Mouse (Mus musculus): ENCODE data around the gene Fbn1. TPM values are rescaled to one million over a fixed set of nuclear protein-coding genes. Genes with fewer than 3 reads are reported as not detected.

The Fbn1 gene
- polyA plus RNA-seq, 1 experiment from 2014 or later, result 12.3 TPM

- Histone ChIP-seq H3K9ac (ENCODE audit: low read depth, low read length) (no peak overlapping the region), H3K27ac (ENCODE audit: low read depth, low read length) (no peak overlapping the region), H3K36me3 (ENCODE audit: control insufficient read depth, insufficient read depth, low read length) (no peaks in the 10 kb centered on the region), H3K4me1 (replicated peaks; ENCODE audit: control insufficient read depth, insufficient read depth, low read length) (no peaks in the 10 kb centered on the region), H3K4me2 (replicated peaks; ENCODE audit: low read depth, low read length) (no peak overlapping the region), H3K27me3 (ENCODE audit: control insufficient read depth, insufficient read depth, low read length) (no peaks in the 10 kb centered on the region), H3K4me3 (ENCODE audit: low read depth, low read length) (no peak overlapping the region), H3K9me3 (ENCODE audit: control insufficient read depth, low read length) (no peaks in the 10 kb centered on the region)
- DNase-seq (ENCODE audit: low spot score) (no peak), ATAC-seq (ENCODE audit: low FRiP score) (no peak)
- 78% methylated on average over 10 of the region's 10 CpGs for WGBS
Observed at GRCm38 (mm10) chr2:125428811-125429438, 78.9 kb downstream of the Fbn1 start.

- Histone ChIP-seq H3K9ac (ENCODE audit: low read depth, low read length) (no peak overlapping the region), H3K27me3 (ENCODE audit: control insufficient read depth, insufficient read depth, low read length) (no peaks in the 10 kb centered on the region), H3K4me3 (ENCODE audit: low read depth, low read length) (no peak overlapping the region), H3K27ac (ENCODE audit: low read depth, low read length) (no peak overlapping the region), H3K4me1 (replicated peaks; ENCODE audit: control insufficient read depth, insufficient read depth, low read length) (no peaks in the 10 kb centered on the region), H3K4me2 (replicated peaks; ENCODE audit: low read depth, low read length) (no peak overlapping the region), H3K36me3 (ENCODE audit: control insufficient read depth, insufficient read depth, low read length) (no peaks in the 10 kb centered on the region), H3K9me3 (ENCODE audit: control insufficient read depth, low read length) (no peaks in the 10 kb centered on the region)
- 87% methylated on average over 9 of the region's 9 CpGs for WGBS
- DNase-seq (ENCODE audit: low spot score) (no peak), ATAC-seq (ENCODE audit: low FRiP score) (no peak)
Observed at GRCm38 (mm10) chr2:125420604-125421003, 87.2 kb downstream of the Fbn1 start.

GRCm38 (mm10) chr2:125419681-125420080 is 88.1 kb downstream of the Fbn1 start:
- Histone ChIP-seq H3K27ac (ENCODE audit: low read depth, low read length) (no peak overlapping the region), H3K4me2 (replicated peaks; ENCODE audit: low read depth, low read length) (no peak overlapping the region), H3K4me3 (ENCODE audit: low read depth, low read length) (no peak overlapping the region), H3K9ac (ENCODE audit: low read depth, low read length) (no peak overlapping the region), H3K27me3 (ENCODE audit: control insufficient read depth, insufficient read depth, low read length) (no peaks in the 10 kb centered on the region), H3K4me1 (replicated peaks; ENCODE audit: control insufficient read depth, insufficient read depth, low read length) (no peaks in the 10 kb centered on the region), H3K36me3 (ENCODE audit: control insufficient read depth, insufficient read depth, low read length) (no peaks in the 10 kb centered on the region), H3K9me3 (ENCODE audit: control insufficient read depth, low read length) (no peaks in the 10 kb centered on the region)
- ATAC-seq (ENCODE audit: low FRiP score) (no peak), DNase-seq (ENCODE audit: low spot score) (no peak)
- 84% methylated on average over 4 of the region's 4 CpGs for WGBS

GRCm38 (mm10) chr2:125418546-125418945 is 89.2 kb downstream of the Fbn1 start:
- no peak for ATAC-seq (ENCODE audit: low FRiP score)
- Histone ChIP-seq H3K36me3 (ENCODE audit: control insufficient read depth, insufficient read depth, low read length) (no peaks in the 10 kb centered on the region), H3K4me2 (replicated peaks; ENCODE audit: low read depth, low read length) (no peak overlapping the region), H3K4me3 (ENCODE audit: low read depth, low read length) (no peak overlapping the region), H3K9ac (ENCODE audit: low read depth, low read length) (no peak overlapping the region), H3K4me1 (replicated peaks; ENCODE audit: control insufficient read depth, insufficient read depth, low read length) (no peaks in the 10 kb centered on the region), H3K27ac (ENCODE audit: low read depth, low read length) (no peak overlapping the region), H3K9me3 (ENCODE audit: control insufficient read depth, low read length) (no peaks in the 10 kb centered on the region), H3K27me3 (ENCODE audit: control insufficient read depth, insufficient read depth, low read length) (no peaks in the 10 kb centered on the region)
- WGBS, result 88% methylated on average over 4 of the region's 4 CpGs
- DNase-seq (ENCODE audit: low spot score), result no peak

- no peaks in the 10 kb centered on the region for H3K27me3 ChIP-seq (ENCODE audit: control insufficient read depth, insufficient read depth, low read length)
- no peak overlapping the region for H3K27ac ChIP-seq (ENCODE audit: low read depth, low read length)
- H3K9me3 ChIP-seq (ENCODE audit: control insufficient read depth, low read length), result no peaks in the 10 kb centered on the region
- DNase-seq (ENCODE audit: low spot score) (no peak), ATAC-seq (ENCODE audit: low FRiP score) (no peak)
- no peaks in the 10 kb centered on the region for H3K4me1 ChIP-seq (replicated peaks; ENCODE audit: control insufficient read depth, insufficient read depth, low read length)
- no peak overlapping the region for H3K9ac ChIP-seq (ENCODE audit: low read depth, low read length)
- no peak overlapping the region for H3K4me3 ChIP-seq (ENCODE audit: low read depth, low read length)
- no peaks in the 10 kb centered on the region for H3K36me3 ChIP-seq (ENCODE audit: control insufficient read depth, insufficient read depth, low read length)
- H3K4me2 ChIP-seq (replicated peaks; ENCODE audit: low read depth, low read length), result no peak overlapping the region
- 82% methylated on average over 10 of the region's 10 CpGs for WGBS
Observed at GRCm38 (mm10) chr2:125416541-125417245, 91.1 kb downstream of the Fbn1 start.

GRCm38 (mm10) chr2:125412351-125412750 is 95.4 kb downstream of the Fbn1 start:
- no peak for DNase-seq (ENCODE audit: low spot score)
- WGBS, result 91% methylated on average over 15 of the region's 15 CpGs

GRCm38 (mm10) chr2:125411777-125412176 is 96.0 kb downstream of the Fbn1 start:
- H3K27ac ChIP-seq (ENCODE audit: low read depth, low read length), result no peak overlapping the region
- no peak overlapping the region for H3K4me2 ChIP-seq (replicated peaks; ENCODE audit: low read depth, low read length)
- H3K9me3 ChIP-seq (ENCODE audit: control insufficient read depth, low read length), result no peaks in the 10 kb centered on the region
- WGBS, result 97% methylated on average over 3 of the region's 3 CpGs
- no peak overlapping the region for H3K4me3 ChIP-seq (ENCODE audit: low read depth, low read length)
- H3K9ac ChIP-seq (ENCODE audit: low read depth, low read length), result no peak overlapping the region
- no peaks in the 10 kb centered on the region for H3K36me3 ChIP-seq (ENCODE audit: control insufficient read depth, insufficient read depth, low read length)
- ATAC-seq (ENCODE audit: low FRiP score) (no peak), DNase-seq (ENCODE audit: low spot score) (no peak)
- no peaks in the 10 kb centered on the region for H3K27me3 ChIP-seq (ENCODE audit: control insufficient read depth, insufficient read depth, low read length)
- H3K4me1 ChIP-seq (replicated peaks; ENCODE audit: control insufficient read depth, insufficient read depth, low read length), result no peaks in the 10 kb centered on the region

More at GRCm38 (mm10) chr2:125412351-125412750, 95.4 kb downstream of the Fbn1 start:
- no peak overlapping the region for H3K27ac ChIP-seq (ENCODE audit: low read depth, low read length)
- no peak overlapping the region for H3K4me2 ChIP-seq (replicated peaks; ENCODE audit: low read depth, low read length)
- H3K9ac ChIP-seq (ENCODE audit: low read depth, low read length), result no peak overlapping the region
- no peak overlapping the region for H3K4me3 ChIP-seq (ENCODE audit: low read depth, low read length)
- ATAC-seq (ENCODE audit: low FRiP score), result no peak
- H3K27me3 ChIP-seq (ENCODE audit: control insufficient read depth, insufficient read depth, low read length), result no peaks in the 10 kb centered on the region
- no peaks in the 10 kb centered on the region for H3K4me1 ChIP-seq (replicated peaks; ENCODE audit: control insufficient read depth, insufficient read depth, low read length)
- H3K36me3 ChIP-seq (ENCODE audit: control insufficient read depth, insufficient read depth, low read length), result no peaks in the 10 kb centered on the region
- H3K9me3 ChIP-seq (ENCODE audit: control insufficient read depth, low read length), result no peaks in the 10 kb centered on the region

GRCm38 (mm10) chr2:125404509-125405105 is 103.2 kb downstream of the Fbn1 start:
- no peak for DNase-seq (ENCODE audit: low spot score)
- H3K36me3 ChIP-seq (ENCODE audit: control insufficient read depth, insufficient read depth, low read length), result no peaks in the 10 kb centered on the region
- no peaks in the 10 kb centered on the region for H3K4me1 ChIP-seq (replicated peaks; ENCODE audit: control insufficient read depth, insufficient read depth, low read length)
- WGBS, result 86% methylated on average over 4 of the region's 4 CpGs
- H3K9ac ChIP-seq (ENCODE audit: low read depth, low read length), result no peak overlapping the region
- no peaks in the 10 kb centered on the region for H3K9me3 ChIP-seq (ENCODE audit: control insufficient read depth, low read length)
- H3K4me2 ChIP-seq (replicated peaks; ENCODE audit: low read depth, low read length), result no peak overlapping the region
- H3K4me3 ChIP-seq (ENCODE audit: low read depth, low read length), result no peak overlapping the region
- no peak for ATAC-seq (ENCODE audit: low FRiP score)
- H3K27me3 ChIP-seq (ENCODE audit: control insufficient read depth, insufficient read depth, low read length), result no peaks in the 10 kb centered on the region
- H3K27ac ChIP-seq (ENCODE audit: low read depth, low read length), result no peak overlapping the region

GRCm38 (mm10) chr2:125402276-125402675 is 105.5 kb downstream of the Fbn1 start:
- H3K9ac ChIP-seq (ENCODE audit: low read depth, low read length), result no peak overlapping the region
- no peaks in the 10 kb centered on the region for H3K36me3 ChIP-seq (ENCODE audit: control insufficient read depth, insufficient read depth, low read length)
- no peak overlapping the region for H3K4me3 ChIP-seq (ENCODE audit: low read depth, low read length)
- H3K27ac ChIP-seq (ENCODE audit: low read depth, low read length), result no peak overlapping the region
- H3K9me3 ChIP-seq (ENCODE audit: control insufficient read depth, low read length), result no peaks in the 10 kb centered on the region
- DNase-seq (ENCODE audit: low spot score) (no peak), ATAC-seq (ENCODE audit: low FRiP score) (no peak)
- no peak overlapping the region for H3K4me2 ChIP-seq (replicated peaks; ENCODE audit: low read depth, low read length)
- H3K27me3 ChIP-seq (ENCODE audit: control insufficient read depth, insufficient read depth, low read length), result no peaks in the 10 kb centered on the region
- 89% methylated on average over 1 of the region's 1 CpGs for WGBS
- H3K4me1 ChIP-seq (replicated peaks; ENCODE audit: control insufficient read depth, insufficient read depth, low read length), result no peaks in the 10 kb centered on the region

Data from hindbrain, embryonic 11.5 days (tissue).